Mouse (Mus musculus) kidney, adult 2 months (tissue): ENCODE measurements at regions not wholly inside any gene's neighbourhood (a gene's known extent, or its start where the extent isn't known, plus 50 kb on each side); places are given as distances from the start of the nearest gene placed in this dataset.

ENCODE experiments used
- CTCF ChIP-seq: fragments of 200-500 bp; conservative IDR thresholded peaks from 2 replicates; pipeline ENCODE4 v1.5.1; 2011; ENCODE audit warnings: low read depth, mild to moderate bottlenecking, control low read depth, low read length, moderate library complexity, mixed read lengths; ENCODE audit not compliant: insufficient read depth, insufficient read length
- POLR2A ChIP-seq: fragments of 200-500 bp; IDR thresholded peaks from one replicate; pipeline ENCODE4 v1.6.1; 2011; ENCODE audit warnings: low read depth, low read length, control low read depth

DNA sequence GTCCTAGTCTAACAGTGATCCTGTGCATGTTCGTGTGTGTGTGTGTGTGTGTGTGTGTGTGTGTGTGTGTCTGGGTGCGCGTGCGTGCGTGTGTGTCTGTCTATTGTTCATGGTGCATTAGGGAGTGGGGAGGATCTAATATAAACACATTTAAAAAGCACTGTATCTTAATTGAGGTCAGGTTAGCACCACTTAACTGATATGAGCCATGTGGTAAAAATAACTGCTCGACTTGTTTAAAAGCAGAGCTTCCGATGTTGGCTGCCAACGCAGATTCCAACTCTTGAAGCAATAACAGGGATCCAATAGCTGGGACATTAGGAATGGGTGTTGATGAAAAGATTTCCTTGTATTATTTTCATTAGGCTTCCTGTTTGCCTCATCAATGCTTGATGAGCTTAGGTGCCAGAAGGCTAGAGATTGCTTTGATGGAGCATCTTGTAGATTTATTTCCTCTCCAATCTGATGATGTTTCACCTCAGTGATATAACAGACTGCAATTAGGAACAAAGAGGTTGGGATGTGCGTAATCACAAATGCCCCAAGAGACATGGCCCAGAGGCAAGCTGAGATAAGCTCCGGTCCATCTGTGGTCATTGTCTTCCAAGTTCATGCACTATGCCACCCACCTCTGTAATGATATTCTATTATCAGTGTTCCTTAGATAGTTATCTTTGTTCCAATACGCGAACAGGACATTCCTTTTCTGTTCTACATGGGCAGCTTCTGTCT is 135.7 kb upstream of the Asb5 start:
- TF ChIP-seq POLR2A (no peak), CTCF (no peak)
